8 mouse cellular contexts compared by ENCODE assay signal in the genomic region with DNA sequence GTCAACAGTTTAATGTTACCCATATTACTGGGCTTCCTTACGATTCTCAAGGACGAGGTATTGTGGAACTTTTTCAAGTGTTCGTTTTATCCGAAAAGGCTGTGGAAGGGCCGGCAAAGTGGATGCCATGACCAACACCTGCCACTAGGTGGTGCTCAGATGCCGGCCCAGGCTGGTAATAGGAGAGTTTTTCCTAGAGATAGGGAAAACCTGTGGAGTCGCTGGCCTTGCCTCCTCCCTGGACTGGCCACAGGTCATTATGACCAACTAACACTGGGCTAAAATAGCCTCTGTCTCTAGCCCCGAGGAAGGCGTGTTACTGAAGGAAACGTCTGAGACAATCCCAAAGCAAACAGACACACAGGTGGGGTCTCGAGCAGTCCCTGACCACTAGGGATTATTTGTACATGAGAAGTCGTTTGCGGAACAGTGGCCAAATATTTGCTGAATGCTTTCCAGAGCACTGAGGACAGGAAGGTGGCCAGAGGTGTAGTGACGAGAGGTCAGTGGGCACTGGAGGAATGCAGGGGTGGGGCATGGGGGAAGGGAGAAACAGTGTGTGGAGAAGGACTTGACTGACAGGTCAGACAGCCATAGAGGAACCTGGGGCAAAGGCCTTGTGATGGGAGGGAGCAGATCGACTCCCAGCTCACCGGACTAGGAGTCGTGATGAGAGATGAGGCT. TPM values are rescaled to one million over a fixed set of nuclear protein-coding genes. Genes with fewer than 3 reads are reported as not detected.
DNase-seq lines count a peak whose midpoint lies in the region; ATAC-seq lines count a peak whose summit lies in the region.

No protein-coding gene starts in this region.

- 22% methylated on average over 17 of the region's 17 CpGs for WGBS in hindbrain, embryonic 13.5 days

- DNase-seq in ZHBTc4 (ENCODE audit: low read depth, low spot score) = peak; percentile 76
- DNase-seq in cerebellum, postnatal 36 days = peak; percentile 80 to 84
- peak; percentile 70 to 79 for DNase-seq in frontal cortex, postnatal 36 days (ENCODE audit: low spot score in 2 of 2)
- DNase-seq in layer of hippocampus, postnatal 36 days = peak; percentile 71 to 73
- peak; percentile 82 for DNase-seq in lung, postnatal 14 days
- peak; percentile 80 for DNase-seq in retina, postnatal 1 day
- DNase-seq in urinary bladder, postnatal 36 days (ENCODE audit: low spot score in 2 of 2) = peak; percentile 66 to 76

- H3K27ac ChIP-seq in hindbrain, embryonic 13.5 days = no peak overlapping the region

- peaks cover 23% of the 10 kb centered on the region for H3K4me1 ChIP-seq in hindbrain, embryonic 13.5 days (replicated peaks)

- no peak overlapping the region for H3K9ac ChIP-seq in hindbrain, embryonic 13.5 days

- no peak overlapping the region for H3K4me2 ChIP-seq in hindbrain, embryonic 13.5 days

- H3K4me3 ChIP-seq in hindbrain, embryonic 13.5 days = no peak overlapping the region

- H3K36me3 ChIP-seq in hindbrain, embryonic 13.5 days = no peaks in the 10 kb centered on the region

- H3K27me3 ChIP-seq in hindbrain, embryonic 13.5 days = peaks cover 10% of the 10 kb centered on the region

- no peaks in the 10 kb centered on the region for H3K9me3 ChIP-seq in hindbrain, embryonic 13.5 days

- peak; percentile 39; the same call in 1 of the 2 replicates for ATAC-seq in hindbrain, embryonic 13.5 days (ENCODE audit: low FRiP score)

RNA-seq across cellular contexts. Expression of gene Rpl14, which starts 30.4 kb away (rescaled TPM):
- 481 and 484 TPM in 2 replicates for polyA plus RNA-seq in hindbrain, embryonic 13.5 days (2015; fragmentation: Nextera tagmentation; extraction: Ambion mirVana)
- total RNA-seq in layer of hippocampus, postnatal 36 days (2021) = 100 to 1,000 TPM; 302 to 311 TPM
